Mouse (Mus musculus) ovary, postnatal 10 days (tissue): ENCODE data around the gene Gm3448.

ENCODE experiments used
- DNase-seq: peaks from one replicate; pipeline ENCODE4 v3.0.0; 2022; ENCODE audit warnings: low spot score

Gm3448 gene

DNA sequence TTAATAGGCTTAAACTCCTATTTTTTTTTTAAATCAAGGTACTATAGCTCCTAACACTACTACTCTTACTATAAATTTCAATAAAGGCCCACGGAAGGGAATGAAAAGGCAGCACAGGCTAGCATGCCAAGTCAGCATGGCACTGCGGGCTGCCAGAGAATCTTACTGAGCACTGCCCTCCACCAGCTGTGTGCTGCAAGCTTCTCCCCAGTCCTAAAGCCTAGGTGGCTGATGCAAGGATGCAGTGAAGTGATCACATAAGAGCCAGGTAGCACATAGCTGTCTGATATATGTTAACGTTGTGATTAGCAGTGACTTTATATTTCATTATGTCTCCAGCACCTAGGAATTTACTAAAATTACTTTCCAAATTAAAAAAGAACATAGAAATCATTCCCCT is 81.4 kb downstream of the Gm3448 start:
- DNase-seq = no peak

DNA sequence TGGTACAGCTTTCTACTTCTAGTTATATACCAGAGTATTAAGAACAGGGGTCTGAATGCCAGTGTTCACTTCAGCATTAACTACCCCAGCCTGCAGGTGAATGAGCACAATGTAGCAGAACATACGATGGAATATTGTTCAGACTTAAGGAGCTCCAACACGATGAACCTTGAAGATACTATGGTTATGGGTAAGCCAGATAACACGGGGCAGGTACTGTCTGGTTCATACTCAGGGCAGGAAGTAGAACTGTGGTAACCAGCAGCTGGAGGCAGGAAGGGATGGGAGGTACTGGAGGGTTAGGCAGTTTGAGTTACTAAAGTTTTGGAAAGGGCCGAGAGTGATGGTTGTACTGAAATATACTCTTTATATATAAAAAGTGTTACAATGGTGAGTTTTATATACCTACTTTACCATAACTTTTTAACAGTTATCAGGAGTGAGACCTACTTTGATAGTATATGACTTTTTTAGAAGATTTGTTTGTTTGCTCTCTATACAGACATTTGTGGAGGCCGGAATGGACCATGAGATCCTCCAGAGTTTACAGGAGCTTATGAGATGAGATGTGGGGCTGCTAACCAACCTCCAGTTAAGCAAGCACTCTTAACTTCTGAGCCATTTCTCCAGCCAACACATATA is 82.5 kb downstream of the Gm3448 start:
- DNase-seq = no peak

DNA sequence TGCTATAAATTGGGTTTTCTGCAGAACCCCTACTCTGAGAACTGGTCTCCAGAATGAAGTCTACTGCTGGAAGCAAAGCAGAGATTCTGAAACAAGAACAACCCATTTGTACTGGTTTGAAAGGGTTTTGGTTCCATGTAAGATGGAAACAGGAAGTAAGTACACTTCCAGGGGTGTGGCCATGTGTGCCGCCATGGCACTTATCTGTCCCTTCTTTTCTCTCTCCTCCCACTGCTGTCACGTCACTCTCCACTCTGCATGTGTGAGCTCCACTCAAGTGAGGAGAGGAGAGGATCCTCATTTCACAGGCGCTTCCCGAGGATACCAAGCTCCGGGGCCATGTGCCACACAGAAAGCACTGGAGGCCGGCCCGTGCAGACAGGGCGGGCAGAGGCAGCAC is 87.9 kb downstream of the Gm3448 start:
- no peak for DNase-seq

DNA sequence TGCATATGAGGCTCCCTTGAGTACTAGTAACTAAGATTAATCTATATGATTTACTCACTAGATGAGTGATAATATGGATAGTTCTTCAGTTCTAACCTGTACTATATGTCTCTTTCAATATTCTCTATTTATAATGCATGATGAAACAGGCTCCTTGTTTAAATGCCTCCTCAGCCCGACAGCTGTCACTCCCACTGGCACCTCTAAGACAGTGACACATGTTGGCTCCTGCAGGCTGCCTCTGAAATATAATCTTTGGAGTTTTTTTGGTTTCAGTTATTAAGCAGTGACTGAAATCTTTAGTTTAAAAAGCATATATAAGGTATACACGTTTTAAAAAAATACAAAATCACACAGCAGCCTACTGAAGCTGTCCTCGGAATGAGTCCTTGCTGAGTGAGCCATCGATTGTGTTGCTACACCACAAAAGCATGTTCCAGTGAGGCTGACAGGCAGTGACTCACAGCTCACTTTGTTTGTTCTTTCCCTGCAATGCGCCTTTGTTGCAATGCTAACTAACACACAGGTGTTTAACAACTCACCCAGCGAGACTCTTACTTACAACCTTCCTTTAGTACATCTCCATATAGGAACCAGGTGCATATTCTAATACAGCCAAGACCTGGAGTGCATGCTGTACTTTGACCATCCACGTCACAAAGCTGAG is 92.0 kb downstream of the Gm3448 start:
- DNase-seq = no peak
